Mouse (Mus musculus): ENCODE measurements around the gene Asl.

GRCm38 (mm10) chr5:129974866-129975311 is 54.2 kb downstream of the Asl start:
- no peak for TF ChIP-seq CTCF (IDR thresholded peaks at IDR 0.05; ENCODE audit: control insufficient read depth, insufficient read depth, low read length)
- no peak for TF ChIP-seq POLR2A (IDR thresholded peaks at IDR 0.05; ENCODE audit: borderline replicate concordance, control insufficient read depth, low read depth, low read length)
